Mouse (Mus musculus) heart, embryonic 15.5 days (tissue): Measurements from ENCODE around the gene Gucd1. TPM values are rescaled to one million over a fixed set of nuclear protein-coding genes. Genes with fewer than 3 reads are reported as not detected.
A peak's percentile ranks its signal among the peaks of the same experiment; 100 is the strongest.
"Not testable (repeated sequence)": the region's sequence is repeated elsewhere in the genome, so short reads cannot be mapped to it uniquely, and the experiment has no call there.

ENCODE experiments used
- ATAC-seq: fragments of 200-750 bp; cut with Nextera tagmentation; replicated peaks from 2 replicates; pipeline ENCODE4 v1.8.0; 2017; ENCODE audit warnings: low read depth, moderate TSS enrichment; ENCODE audit not compliant: insufficient number of reproducible peaks, insufficient read depth, low FRiP score
- H3K27ac ChIP-seq: fragments of 300-500 bp; sonication (generic); 2 replicates; pipeline ENCODE4 v1.5.1; 2015; ENCODE audit warnings: mild to moderate bottlenecking, inconsistent platforms
- H3K27me3 ChIP-seq: fragments of 300-500 bp; sonication (generic); 2 replicates; pipeline ENCODE4 v1.6.1; 2015; ENCODE audit warnings: inconsistent platforms
- H3K36me3 ChIP-seq: fragments of 300-500 bp; sonication (generic); 2 replicates; pipeline ENCODE4 v1.6.1; 2015; ENCODE audit warnings: mild to moderate bottlenecking, inconsistent platforms
- H3K4me1 ChIP-seq: fragments of 300-500 bp; sonication (generic); replicated peaks from 2 replicates; pipeline ENCODE4 v1.6.1; 2015; ENCODE audit warnings: inconsistent platforms
- H3K4me2 ChIP-seq: fragments of 300-500 bp; sonication (generic); 2 replicates; pipeline ENCODE4 v1.6.1; 2015; ENCODE audit warnings: inconsistent platforms, mild to moderate bottlenecking, moderate library complexity
- H3K4me3 ChIP-seq: fragments of 300-500 bp; sonication (generic); 2 replicates; pipeline ENCODE4 v1.5.1; 2015; ENCODE audit warnings: mild to moderate bottlenecking, inconsistent platforms
- H3K9ac ChIP-seq: fragments of 300-500 bp; sonication (generic); 2 replicates; pipeline ENCODE4 v1.6.1; 2015; ENCODE audit warnings: mild to moderate bottlenecking, inconsistent platforms
- H3K9me3 ChIP-seq: fragments of 300-500 bp; sonication (generic); replicated peaks from 2 replicates; pipeline ENCODE4 v1.6.1; 2016; ENCODE audit warnings: inconsistent platforms
- WGBS: fragments of 180-500 bp; shearing (Covaris S2); methylation state at CpG from one replicate; pipeline ENCODE4 v1.1.7; 2015; ENCODE audit warnings: mixed read lengths; 5-methylcytosine and 5-hydroxymethylcytosine counted together
- polyA plus RNA-seq: library from polyadenylated mRNA; unstranded; fragments of >200 nt; fragmentation: Nextera tagmentation; extraction: Ambion mirVana; gene quantifications from 2 replicates; pipeline ENCODE4 v1.2.1, GENCODE M21; 2015

The Gucd1 gene
- polyA plus RNA-seq = 22.8 and 25.6 TPM in 2 replicates

- Histone ChIP-seq H3K4me2 (peak within 1 kb of the TSS; percentile 83), H3K4me1 (peaks cover 45% of the 10 kb centered on the region), H3K9me3 (no peaks in the 10 kb centered on the region), H3K36me3 (peaks cover 18% of the 10 kb centered on the region; the same call in 1 of the 2 replicates), H3K27ac (peak within 1 kb of the TSS; percentile 99), H3K4me3 (peak within 1 kb of the TSS; percentile 81), H3K9ac (peak within 1 kb of the TSS; percentile 96), H3K27me3 (no peaks in the 10 kb centered on the region)
- peak; percentile 87 for ATAC-seq
- under 1% methylated on average over 20 of the region's 20 CpGs for WGBS
Measured at GRCm38 (mm10) chr10:75517758-75518143, at the start of gene Gucd1. Gene Gucd1, minus strand, starts transcription at chr10:75517972.

GRCm38 (mm10) chr10:75566765-75567164 is 49.0 kb upstream of the Gucd1 start:
- H3K9me3 ChIP-seq = not testable (repeated sequence)
- 83% methylated on average over 2 of the region's 2 CpGs for WGBS

GRCm38 (mm10) chr10:75566321-75566720 is 48.5 kb upstream of the Gucd1 start:
- H3K9me3 ChIP-seq = no peaks in the 10 kb centered on the region
- peaks cover 28% of the 10 kb centered on the region for H3K27me3 ChIP-seq
- H3K4me2 ChIP-seq = no peak overlapping the region
- peaks cover 4% of the 10 kb centered on the region for H3K4me1 ChIP-seq
- ATAC-seq = no peak
- no peak overlapping the region for H3K4me3 ChIP-seq
- H3K27ac ChIP-seq = no peak overlapping the region
- no peaks in the 10 kb centered on the region for H3K36me3 ChIP-seq
- no peak overlapping the region for H3K9ac ChIP-seq
- WGBS = 69% methylated on average over 5 of the region's 5 CpGs

More at GRCm38 (mm10) chr10:75566765-75567164, 49.0 kb upstream of the Gucd1 start:
- not testable (repeated sequence) for ATAC-seq, H3K9ac ChIP-seq, H3K4me1 ChIP-seq, H3K4me3 ChIP-seq, H3K27ac ChIP-seq, H3K36me3 ChIP-seq, H3K4me2 ChIP-seq
- H3K27me3 ChIP-seq = peaks cover 24% of the 10 kb centered on the region

- 79% methylated on average over 7 of the region's 7 CpGs for WGBS
- Histone ChIP-seq H3K27me3 (peaks cover 32% of the 10 kb centered on the region), H3K27ac (no peak overlapping the region), H3K4me3 (no peak overlapping the region), H3K9ac (no peak overlapping the region), H3K4me1 (peaks cover 4% of the 10 kb centered on the region), H3K4me2 (no peak overlapping the region), H3K9me3 (no peaks in the 10 kb centered on the region), H3K36me3 (no peaks in the 10 kb centered on the region)
- ATAC-seq = no peak
Measured at GRCm38 (mm10) chr10:75565906-75566305, 48.1 kb upstream of the Gucd1 start.

- Histone ChIP-seq H3K9me3 (no peaks in the 10 kb centered on the region), H3K4me3 (no peak overlapping the region), H3K9ac (no peak overlapping the region), H3K4me1 (peaks cover 8% of the 10 kb centered on the region), H3K4me2 (no peak overlapping the region), H3K27ac (no peak overlapping the region), H3K36me3 (no peaks in the 10 kb centered on the region), H3K27me3 (peaks cover 37% of the 10 kb centered on the region)
- 49% methylated on average over 6 of the region's 6 CpGs for WGBS
- no peak for ATAC-seq
Measured at GRCm38 (mm10) chr10:75565436-75565835, 47.7 kb upstream of the Gucd1 start.

- no peak for ATAC-seq
- Histone ChIP-seq H3K4me3 (no peak overlapping the region), H3K9ac (no peak overlapping the region), H3K27ac (no peak overlapping the region), H3K27me3 (peaks cover 44% of the 10 kb centered on the region), H3K9me3 (no peaks in the 10 kb centered on the region), H3K36me3 (no peaks in the 10 kb centered on the region), H3K4me1 (peaks cover 15% of the 10 kb centered on the region), H3K4me2 (no peak overlapping the region)
- 76% methylated on average over 12 of the region's 12 CpGs for WGBS
Measured at GRCm38 (mm10) chr10:75564687-75565265, 47.0 kb upstream of the Gucd1 start.

- H3K9ac ChIP-seq = no peak overlapping the region
- no peak for ATAC-seq
- no peak overlapping the region for H3K4me3 ChIP-seq
- no peaks in the 10 kb centered on the region for H3K9me3 ChIP-seq
- H3K4me2 ChIP-seq = no peak overlapping the region
- H3K27me3 ChIP-seq = peaks cover 52% of the 10 kb centered on the region
- no peaks in the 10 kb centered on the region for H3K36me3 ChIP-seq
- WGBS = 79% methylated on average over 8 of the region's 8 CpGs
- H3K27ac ChIP-seq = no peak overlapping the region
- H3K4me1 ChIP-seq = peaks cover 24% of the 10 kb centered on the region
Measured at GRCm38 (mm10) chr10:75562596-75562995, 44.8 kb upstream of the Gucd1 start.

GRCm38 (mm10) chr10:75561071-75561654 is 43.4 kb upstream of the Gucd1 start, which contains the start of gene Ggt1:
Gene Ggt1, plus strand, starts transcription at chr10:75561604.
- 56% methylated on average over 10 of the region's 10 CpGs for WGBS

GRCm38 (mm10) chr10:75560549-75560899 is 42.8 kb upstream of the Gucd1 start:
- Histone ChIP-seq H3K4me1 (peaks cover 40% of the 10 kb centered on the region), H3K27me3 (peaks cover 54% of the 10 kb centered on the region), H3K9ac (peak overlapping the region; percentile 58), H3K36me3 (no peaks in the 10 kb centered on the region), H3K4me2 (peak overlapping the region; percentile 98), H3K27ac (no peak overlapping the region), H3K4me3 (peak overlapping the region; percentile 62), H3K9me3 (no peaks in the 10 kb centered on the region)
- WGBS = 18% methylated on average over 6 of the region's 6 CpGs
- no peak for ATAC-seq

More at GRCm38 (mm10) chr10:75561071-75561654, 43.4 kb upstream of the Gucd1 start, which contains the start of gene Ggt1:
- peak within 1 kb of the TSS; percentile 58; the same call in 1 of the 2 replicates for H3K9ac ChIP-seq
- H3K4me1 ChIP-seq = peaks cover 34% of the 10 kb centered on the region
- H3K9me3 ChIP-seq = no peaks in the 10 kb centered on the region
- no peaks in the 10 kb centered on the region for H3K36me3 ChIP-seq
- peak within 1 kb of the TSS; percentile 62 for H3K4me3 ChIP-seq
- peaks cover 54% of the 10 kb centered on the region for H3K27me3 ChIP-seq
- no peak for ATAC-seq
- H3K4me2 ChIP-seq = peak within 1 kb of the TSS; percentile 98
- H3K27ac ChIP-seq = no peak within 1 kb of the TSS

- Histone ChIP-seq H3K27me3 (peaks cover 54% of the 10 kb centered on the region), H3K4me1 (peaks cover 40% of the 10 kb centered on the region), H3K4me3 (peak within 1 kb of the TSS; percentile 62), H3K9ac (peak within 1 kb of the TSS; percentile 58), H3K9me3 (no peaks in the 10 kb centered on the region), H3K4me2 (peak within 1 kb of the TSS; percentile 98), H3K36me3 (no peaks in the 10 kb centered on the region), H3K27ac (no peak within 1 kb of the TSS)
- peak; percentile 59 for ATAC-seq
- WGBS = 1% methylated on average over 75 of the region's 75 CpGs
Measured at GRCm38 (mm10) chr10:75559676-75560548, 42.1 kb upstream of the Gucd1 start, which contains the start of gene Lrrc75b. Gene Lrrc75b, minus strand, starts transcription at chr10:75560330.

GRCm38 (mm10) chr10:75559041-75559675 is 41.4 kb upstream of the Gucd1 start:
- WGBS = 8% methylated on average over 14 of the region's 14 CpGs

More at GRCm38 (mm10) chr10:75559041-75559675, 41.4 kb upstream of the Gucd1 start:
- Histone ChIP-seq H3K36me3 (no peaks in the 10 kb centered on the region), H3K4me1 (peaks cover 40% of the 10 kb centered on the region), H3K9ac (peak overlapping the region; percentile 58), H3K27me3 (peaks cover 54% of the 10 kb centered on the region), H3K9me3 (no peaks in the 10 kb centered on the region), H3K4me3 (peak overlapping the region; percentile 62), H3K27ac (no peak overlapping the region), H3K4me2 (peak overlapping the region; percentile 98)
- ATAC-seq = no peak
